Mouse (Mus musculus): ENCODE data around the gene Gga2. TPM values are rescaled to one million over a fixed set of nuclear protein-coding genes. Genes with fewer than 3 reads are reported as not detected.

The Gga2 gene
- polyA plus RNA-seq, 1 experiment from 2014 or later = 55.5 TPM

- no peak overlapping the region for H3K9ac ChIP-seq (ENCODE audit: low read depth, low read length)
- TF ChIP-seq CTCF (IDR thresholded peaks at IDR 0.05; ENCODE audit: low read depth) = peak; percentile 81
- H3K27me3 ChIP-seq (ENCODE audit: insufficient read depth, low read length) = no peaks in the 10 kb centered on the region
- H3K36me3 ChIP-seq (ENCODE audit: insufficient read depth, low read length) = 0 out of 2 replicates have a peak, but pooled peaks cover 4% of the 10 kb centered on the region
- no peak overlapping the region for H3K27ac ChIP-seq
- H3K4me2 ChIP-seq (ENCODE audit: low read length) = no peak overlapping the region
- WGBS = 57% methylated on average over 4 of the region's 4 CpGs
- H3K9me3 ChIP-seq (replicated peaks; ENCODE audit: low read length) = no peaks in the 10 kb centered on the region
- no peak overlapping the region for H3K4me3 ChIP-seq (replicated peaks; ENCODE audit: low read depth, low read length)
- DNase-seq (ENCODE audit: low spot score) = peak; percentile 65
- ATAC-seq (replicated peaks; ENCODE audit: low FRiP score, low read depth) = 0 out of 2 replicates have a peak, but pooled peaks have one; percentile 36
- H3K4me1 ChIP-seq (replicated peaks; ENCODE audit: insufficient read depth, low read length) = no peaks in the 10 kb centered on the region
Observed at GRCm38 (mm10) chr7:121975031-121975430, 46.0 kb downstream of the Gga2 start.

- no peak for ATAC-seq (replicated peaks; ENCODE audit: low FRiP score, low read depth)
- H3K9ac ChIP-seq (ENCODE audit: low read depth, low read length) = no peak overlapping the region
Observed at GRCm38 (mm10) chr7:121971698-121972097, 49.3 kb downstream of the Gga2 start.

GRCm38 (mm10) chr7:121970250-121970649, 50.8 kb downstream of the Gga2 start:
- 0 out of 2 replicates have a peak, but pooled peaks cover 7% of the 10 kb centered on the region for H3K36me3 ChIP-seq (ENCODE audit: insufficient read depth, low read length)

More at GRCm38 (mm10) chr7:121971698-121972097, 49.3 kb downstream of the Gga2 start:
- H3K4me1 ChIP-seq (replicated peaks; ENCODE audit: insufficient read depth, low read length) = no peaks in the 10 kb centered on the region
- H3K27me3 ChIP-seq (ENCODE audit: insufficient read depth, low read length) = no peaks in the 10 kb centered on the region
- H3K9me3 ChIP-seq (replicated peaks; ENCODE audit: low read length) = no peaks in the 10 kb centered on the region
- no peak overlapping the region for H3K4me2 ChIP-seq (ENCODE audit: low read length)
- no peak for DNase-seq (ENCODE audit: low spot score)
- H3K4me3 ChIP-seq (replicated peaks; ENCODE audit: low read depth, low read length) = no peak overlapping the region
- TF ChIP-seq CTCF (IDR thresholded peaks at IDR 0.05; ENCODE audit: low read depth) = no peak
- H3K36me3 ChIP-seq (ENCODE audit: insufficient read depth, low read length) = 0 out of 2 replicates have a peak, but pooled peaks cover 7% of the 10 kb centered on the region
- H3K27ac ChIP-seq = no peak overlapping the region
- 87% methylated on average over 3 of the region's 3 CpGs for whole genome bisulfite sequencing

GRCm38 (mm10) chr7:121968816-121969215, 52.2 kb downstream of the Gga2 start:
- Histone ChIP-seq H3K36me3 (ENCODE audit: insufficient read depth, low read length) (peaks cover 10% of the 10 kb centered on the region; the same call in 1 of the 2 replicates), H3K27me3 (ENCODE audit: insufficient read depth, low read length) (no peaks in the 10 kb centered on the region), H3K4me3 (replicated peaks; ENCODE audit: low read depth, low read length) (no peak overlapping the region), H3K4me2 (ENCODE audit: low read length) (no peak overlapping the region), H3K9ac (ENCODE audit: low read depth, low read length) (no peak overlapping the region), H3K27ac (no peak overlapping the region), H3K4me1 (replicated peaks; ENCODE audit: insufficient read depth, low read length) (no peaks in the 10 kb centered on the region), H3K9me3 (replicated peaks; ENCODE audit: low read length) (no peaks in the 10 kb centered on the region)
- DNase-seq (ENCODE audit: low spot score) = no peak
- TF ChIP-seq CTCF (IDR thresholded peaks at IDR 0.05; ENCODE audit: low read depth) = no peak
- no peak for ATAC-seq (replicated peaks; ENCODE audit: low FRiP score, low read depth)
- whole genome bisulfite sequencing = 82% methylated on average over 9 of the region's 9 CpGs

More at GRCm38 (mm10) chr7:121970250-121970649, 50.8 kb downstream of the Gga2 start:
- DNase-seq (ENCODE audit: low spot score) (no peak), ATAC-seq (replicated peaks; ENCODE audit: low FRiP score, low read depth) (no peak)
- TF ChIP-seq CTCF (IDR thresholded peaks at IDR 0.05; ENCODE audit: low read depth) = no peak
- no peaks in the 10 kb centered on the region for H3K27me3 ChIP-seq (ENCODE audit: insufficient read depth, low read length)
- no peak overlapping the region for H3K4me3 ChIP-seq (replicated peaks; ENCODE audit: low read depth, low read length)
- no peaks in the 10 kb centered on the region for H3K4me1 ChIP-seq (replicated peaks; ENCODE audit: insufficient read depth, low read length)
- 91% methylated on average over 9 of the region's 9 CpGs for WGBS
- H3K4me2 ChIP-seq (ENCODE audit: low read length) = no peak overlapping the region
- H3K27ac ChIP-seq = no peak overlapping the region
- H3K9me3 ChIP-seq (replicated peaks; ENCODE audit: low read length) = no peaks in the 10 kb centered on the region
- no peak overlapping the region for H3K9ac ChIP-seq (ENCODE audit: low read depth, low read length)

GRCm38 (mm10) chr7:121968242-121968641, 52.8 kb downstream of the Gga2 start:
- ATAC-seq (replicated peaks; ENCODE audit: low FRiP score, low read depth) = no peak
- no peak for TF ChIP-seq CTCF (IDR thresholded peaks at IDR 0.05; ENCODE audit: low read depth)
- WGBS = 81% methylated on average over 8 of the region's 8 CpGs

GRCm38 (mm10) chr7:121966169-121966568, 54.9 kb downstream of the Gga2 start:
- no peaks in the 10 kb centered on the region for H3K9me3 ChIP-seq (replicated peaks; ENCODE audit: low read length)
- ATAC-seq (replicated peaks; ENCODE audit: low FRiP score, low read depth) (no peak), DNase-seq (ENCODE audit: low spot score) (no peak)
- H3K27ac ChIP-seq = no peak overlapping the region
- H3K9ac ChIP-seq (ENCODE audit: low read depth, low read length) = no peak overlapping the region
- no peaks in the 10 kb centered on the region for H3K27me3 ChIP-seq (ENCODE audit: insufficient read depth, low read length)
- no peak overlapping the region for H3K4me2 ChIP-seq (ENCODE audit: low read length)
- no peak overlapping the region for H3K4me3 ChIP-seq (replicated peaks; ENCODE audit: low read depth, low read length)
- no peak for TF ChIP-seq CTCF (IDR thresholded peaks at IDR 0.05; ENCODE audit: low read depth)
- H3K4me1 ChIP-seq (replicated peaks; ENCODE audit: insufficient read depth, low read length) = no peaks in the 10 kb centered on the region
- H3K36me3 ChIP-seq (ENCODE audit: insufficient read depth, low read length) = peaks cover 25% of the 10 kb centered on the region; the same call in 1 of the 2 replicates
- 82% methylated on average over 7 of the region's 7 CpGs for WGBS

More at GRCm38 (mm10) chr7:121968242-121968641, 52.8 kb downstream of the Gga2 start:
- Histone ChIP-seq H3K36me3 (ENCODE audit: insufficient read depth, low read length) (peaks cover 10% of the 10 kb centered on the region; the same call in 1 of the 2 replicates), H3K9ac (ENCODE audit: low read depth, low read length) (no peak overlapping the region), H3K4me1 (replicated peaks; ENCODE audit: insufficient read depth, low read length) (no peaks in the 10 kb centered on the region), H3K27ac (no peak overlapping the region), H3K4me2 (ENCODE audit: low read length) (no peak overlapping the region), H3K9me3 (replicated peaks; ENCODE audit: low read length) (no peaks in the 10 kb centered on the region), H3K27me3 (ENCODE audit: insufficient read depth, low read length) (no peaks in the 10 kb centered on the region), H3K4me3 (replicated peaks; ENCODE audit: low read depth, low read length) (no peak overlapping the region)
- no peak for DNase-seq (ENCODE audit: low spot score)

All from kidney, postnatal 0 days (tissue).